Mouse (Mus musculus) E14TG2a.4 (cell line): ENCODE measurements around the gene Copg1.

Experiments used
- CTCF ChIP-seq: conservative IDR thresholded peaks from 2 replicates; pipeline ENCODE4 v1.5.1; 2014; ENCODE audit warnings: low read length
- NANOG ChIP-seq: IDR thresholded peaks from 2 replicates; pipeline ENCODE4 v1.6.1; 2014; ENCODE audit warnings: borderline replicate concordance, low read length, mixed read lengths
- POU5F1 ChIP-seq: IDR thresholded peaks from 2 replicates; pipeline ENCODE4 v1.6.1; 2014; ENCODE audit warnings: low read length, borderline replicate concordance

DNA sequence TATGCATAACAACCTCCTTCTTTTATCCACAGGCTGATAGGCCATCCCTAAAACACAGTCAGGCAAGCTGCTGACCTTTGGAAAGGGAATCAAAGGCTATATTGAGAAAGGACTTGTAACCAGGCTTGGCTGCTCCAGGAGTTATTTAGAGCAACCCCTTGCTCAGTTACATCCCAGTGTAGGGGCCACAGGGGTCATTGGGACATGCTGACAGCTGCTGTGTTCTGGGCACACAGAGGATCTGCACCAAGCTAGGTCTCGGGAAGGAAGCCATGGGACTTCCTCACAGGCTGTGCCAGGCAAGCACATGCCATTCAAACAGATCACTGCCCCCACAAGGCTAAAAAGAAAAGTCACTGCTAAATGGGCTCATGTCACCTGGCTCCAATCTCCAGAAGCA, 14.5 kb upstream of the Copg1 start:
- TF ChIP-seq CTCF (no peak), POU5F1 (no peak), NANOG (no peak)
